Mouse (Mus musculus): ENCODE results near the gene Alox15.
A peak's percentile ranks its signal among the peaks of the same experiment; 100 is the strongest.

Alox15 gene

DNA sequence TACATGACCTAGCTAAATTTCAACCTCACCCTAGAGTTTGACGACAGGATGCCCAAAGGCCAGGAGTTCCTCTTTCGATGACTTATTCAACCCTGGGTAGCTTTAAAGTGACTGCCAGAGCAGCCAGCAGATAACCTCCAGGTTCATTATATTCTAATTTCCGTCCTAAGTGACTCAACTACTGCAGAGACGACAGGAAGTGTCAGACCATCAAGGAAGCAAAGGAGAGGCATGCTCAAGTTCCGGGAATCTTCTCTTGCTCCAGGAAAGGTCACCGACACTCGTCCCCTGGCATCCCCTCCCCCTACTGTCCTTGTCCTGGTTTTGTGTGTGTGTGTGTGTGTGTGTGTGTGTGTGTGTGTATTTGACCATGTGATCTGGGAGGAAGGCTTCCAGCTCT lies 45.7 kb downstream of the Alox15 start:
- peak; percentile 30 to 51 for DNase-seq

DNA sequence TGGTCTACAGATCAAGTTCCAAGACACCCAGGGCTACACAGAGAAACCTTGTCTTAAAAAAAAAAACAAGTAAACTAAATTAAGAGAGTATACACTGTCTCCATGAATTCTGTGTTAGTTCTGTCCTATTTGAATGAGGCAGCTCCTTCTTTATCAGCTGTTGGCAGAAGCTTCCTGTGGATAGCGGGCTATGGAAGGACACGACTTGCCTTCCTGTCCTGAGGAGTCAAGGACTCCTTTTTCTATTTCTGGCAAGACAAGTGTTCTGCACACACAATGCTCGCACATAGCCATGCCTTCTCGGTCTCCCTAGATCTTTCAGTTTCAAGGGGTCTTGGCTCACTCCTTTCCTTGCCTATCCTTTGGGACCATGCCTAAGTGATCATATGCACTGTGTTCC lies 49.5 kb downstream of the Alox15 start:
- no peak for DNase-seq

DNA sequence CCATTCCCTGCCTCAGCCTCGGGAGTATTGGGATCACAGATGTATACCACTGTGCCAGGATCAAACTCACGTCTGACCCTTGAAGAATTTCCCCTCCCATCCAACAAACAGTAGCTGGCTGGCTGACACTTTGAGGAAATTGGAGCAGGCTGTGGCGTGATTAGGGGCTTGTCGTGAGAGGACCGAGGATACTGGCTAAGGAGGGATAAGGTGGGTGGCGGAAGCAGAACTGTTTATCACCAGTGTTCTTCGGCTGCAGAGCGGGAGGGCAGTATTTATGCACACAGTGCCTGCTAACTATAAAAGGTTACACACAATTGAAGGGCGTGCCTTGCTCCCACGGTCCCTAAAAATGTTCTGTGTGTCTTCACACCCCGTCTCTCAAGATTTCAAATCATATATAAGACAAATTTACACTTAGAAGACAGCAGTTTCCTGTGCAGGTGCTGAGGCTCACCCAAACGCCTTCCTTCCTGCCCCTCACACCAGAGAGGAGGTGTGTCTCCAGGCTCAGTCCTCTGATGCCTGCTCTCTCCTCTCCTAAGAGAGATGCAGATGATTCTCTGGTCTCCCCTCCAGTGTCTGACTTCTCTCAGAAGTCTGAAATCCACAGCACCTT lies 53.9 kb downstream of the Alox15 start:
- DNase-seq = no peak

DNA sequence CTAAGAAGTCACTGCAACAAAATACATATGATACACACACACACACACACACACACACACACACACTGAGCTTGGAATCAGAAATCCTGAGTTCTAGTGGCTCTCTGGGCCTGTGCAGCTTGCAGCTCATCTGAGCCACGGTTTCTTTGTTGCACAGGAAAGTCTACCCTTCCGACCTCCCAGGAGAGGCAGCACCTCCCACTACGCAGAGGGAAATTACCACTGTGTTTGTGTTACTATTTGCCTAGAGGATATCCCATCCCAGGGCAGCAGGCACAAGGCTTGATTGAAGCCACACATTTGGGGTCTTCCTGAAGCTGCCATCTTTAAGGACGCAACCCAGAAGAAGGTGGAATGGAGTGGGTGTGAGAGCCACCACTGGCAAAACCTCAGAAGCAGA lies 54.4 kb downstream of the Alox15 start:
- DNase-seq = no peak

Data from kidney, adult 8-10 months (tissue).